Mouse (Mus musculus): ENCODE results near the gene Rab42.

DNA sequence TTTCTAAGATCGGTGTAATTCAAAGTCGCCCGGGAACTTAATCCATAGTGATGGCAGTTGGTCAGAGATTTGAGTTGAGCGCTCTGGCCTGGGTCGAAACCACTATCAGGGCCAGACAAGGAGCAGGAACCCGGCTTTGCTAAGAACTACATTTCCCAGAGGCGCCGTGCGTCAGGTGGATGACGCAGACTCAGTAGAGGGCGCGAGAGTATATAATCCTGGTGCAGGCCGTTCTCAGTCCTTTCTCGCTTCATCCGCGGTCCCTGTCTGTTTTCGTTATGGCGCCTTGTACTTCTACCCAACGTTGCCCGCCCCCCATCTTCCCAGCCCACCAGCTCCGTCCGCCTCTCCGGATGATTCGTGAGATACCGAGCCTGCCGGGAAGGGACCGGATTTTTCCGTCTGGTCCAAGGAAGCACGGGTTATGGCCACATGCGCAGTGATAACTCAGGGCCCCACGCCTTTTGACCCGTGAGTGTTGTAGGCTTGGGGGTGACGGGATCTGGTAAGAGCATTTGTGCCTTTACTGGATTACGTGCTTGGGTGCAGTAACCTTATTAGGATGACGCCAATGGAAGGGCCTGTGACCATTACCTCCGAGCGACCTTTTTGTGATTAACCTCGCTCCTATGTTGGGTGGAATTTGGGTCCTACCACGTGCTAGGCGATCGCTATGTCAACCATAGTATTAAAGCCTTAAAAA, 5.4 kb upstream of the Rab42 start:
- TF ChIP-seq CTCF (conservative IDR thresholded peaks at IDR 0.05; ENCODE audit: insufficient read depth, insufficient read length, low read depth, low read length) (no peak), POLR2A (IDR thresholded peaks at IDR 0.05; ENCODE audit: low read depth, low read length) (peak; percentile 97)
